Mouse (Mus musculus): ENCODE results near the gene Syngr1. TPM values are rescaled to one million over a fixed set of nuclear protein-coding genes. Genes with fewer than 3 reads are reported as not detected.

Gene Syngr1
- polyA plus RNA-seq, 1 experiment from 2014 or later: 18.7 TPM

DNA sequence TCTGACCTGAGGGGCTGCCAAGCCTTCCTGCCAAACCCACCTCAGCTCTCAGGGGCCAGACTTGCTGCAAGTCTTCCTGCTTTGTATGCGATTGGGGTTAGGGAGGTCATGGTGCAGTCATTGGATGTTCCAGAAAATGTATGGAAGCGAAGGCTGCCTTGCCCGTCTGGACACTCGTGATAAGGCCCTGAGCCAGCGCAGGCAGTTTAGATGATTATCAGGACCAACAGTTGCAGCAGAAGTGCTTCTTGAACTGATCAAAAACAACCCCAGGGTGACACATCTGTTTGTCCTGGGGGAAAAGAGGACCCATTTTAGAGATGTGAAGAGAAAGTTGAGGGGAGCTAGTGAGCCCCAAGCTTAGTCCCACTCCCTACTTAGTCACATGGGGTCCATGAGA, 39.6 kb downstream of the Syngr1 start:
- no peak overlapping the region for H3K4me3 ChIP-seq (replicated peaks)
- no peak overlapping the region for H3K27ac ChIP-seq
- H3K27me3 ChIP-seq (replicated peaks): no peaks in the 10 kb centered on the region
- no peak overlapping the region for H3K4me2 ChIP-seq (replicated peaks)
- no peaks in the 10 kb centered on the region for H3K9me3 ChIP-seq
- peaks cover 14% of the 10 kb centered on the region for H3K4me1 ChIP-seq (replicated peaks)
- ATAC-seq: no peak
- 64% methylated on average over 5 of the region's 5 CpGs for WGBS
- H3K36me3 ChIP-seq: no peaks in the 10 kb centered on the region
- H3K9ac ChIP-seq: no peak overlapping the region

- no peaks in the 10 kb centered on the region for H3K9me3 ChIP-seq
- ATAC-seq: no peak
- no peak overlapping the region for H3K4me2 ChIP-seq (replicated peaks)
- WGBS: 76% methylated on average over 6 of the region's 6 CpGs
- H3K4me3 ChIP-seq (replicated peaks): no peak overlapping the region
- H3K9ac ChIP-seq: no peak overlapping the region
- H3K4me1 ChIP-seq (replicated peaks): peaks cover 18% of the 10 kb centered on the region
- no peaks in the 10 kb centered on the region for H3K36me3 ChIP-seq
- H3K27me3 ChIP-seq (replicated peaks): no peaks in the 10 kb centered on the region
- no peak overlapping the region for H3K27ac ChIP-seq
Measured at GRCm38 (mm10) chr15:80131421-80131820, 40.3 kb downstream of the Syngr1 start.

DNA sequence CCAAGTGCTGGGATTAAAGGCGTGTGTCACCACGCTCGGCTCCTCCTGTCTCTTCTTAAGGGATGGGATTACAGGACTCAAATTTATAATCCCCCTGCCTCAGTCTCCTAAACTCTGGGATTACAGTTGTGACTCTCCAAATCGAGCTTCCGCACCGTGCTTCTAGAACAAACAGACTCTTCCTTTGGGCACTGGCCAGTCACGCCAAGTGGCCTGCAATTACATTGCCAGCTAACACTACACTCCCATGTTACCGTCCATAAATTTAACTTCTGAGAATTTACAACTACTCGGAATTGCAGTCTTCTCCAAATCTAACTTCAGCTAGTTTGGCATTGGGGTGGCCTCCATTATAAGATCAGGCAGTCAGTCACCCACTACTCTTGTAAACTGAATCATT, 41.3 kb downstream of the Syngr1 start:
- Histone ChIP-seq H3K27ac (peak overlapping the region; percentile 99; the same call in 1 of the 2 replicates), H3K4me2 (replicated peaks) (peak overlapping the region; percentile 87), H3K27me3 (replicated peaks) (no peaks in the 10 kb centered on the region), H3K36me3 (no peaks in the 10 kb centered on the region), H3K4me3 (replicated peaks) (peak overlapping the region; percentile 67), H3K9me3 (no peaks in the 10 kb centered on the region), H3K9ac (no peak overlapping the region), H3K4me1 (replicated peaks) (peaks cover 22% of the 10 kb centered on the region)
- ATAC-seq: no peak
- WGBS: 77% methylated on average over 9 of the region's 9 CpGs

GRCm38 (mm10) chr15:80132993-80133586, 42.0 kb downstream of the Syngr1 start, which contains the start of gene Tab1:
Tab1 (plus strand) TSS chr15:80133127.
- under 1% methylated on average over 59 of the region's 59 CpGs for WGBS
- peak; percentile 95 for ATAC-seq
- Histone ChIP-seq H3K9ac (peak within 1 kb of the TSS; percentile 84), H3K4me1 (replicated peaks) (peaks cover 28% of the 10 kb centered on the region), H3K4me2 (replicated peaks) (peak within 1 kb of the TSS; percentile 87), H3K4me3 (replicated peaks) (peak within 1 kb of the TSS; percentile 67), H3K27ac (peak within 1 kb of the TSS; percentile 99), H3K27me3 (replicated peaks) (no peaks in the 10 kb centered on the region), H3K36me3 (no peaks in the 10 kb centered on the region), H3K9me3 (no peaks in the 10 kb centered on the region)

GRCm38 (mm10) chr15:80133682-80134449, 42.7 kb downstream of the Syngr1 start:
- 9% methylated on average over 14 of the region's 14 CpGs for WGBS
- ATAC-seq: peak; percentile 31

GRCm38 (mm10) chr15:80134450-80134847, 43.3 kb downstream of the Syngr1 start:
- no peak for ATAC-seq
- Histone ChIP-seq H3K27me3 (replicated peaks) (no peaks in the 10 kb centered on the region), H3K36me3 (no peaks in the 10 kb centered on the region), H3K4me3 (replicated peaks) (peak overlapping the region; percentile 67), H3K27ac (peak overlapping the region; percentile 99), H3K9me3 (no peaks in the 10 kb centered on the region), H3K4me1 (replicated peaks) (peaks cover 30% of the 10 kb centered on the region), H3K9ac (peak overlapping the region; percentile 84), H3K4me2 (replicated peaks) (peak overlapping the region; percentile 87)
- 49% methylated on average over 9 of the region's 9 CpGs for WGBS

More at GRCm38 (mm10) chr15:80133682-80134449, 42.7 kb downstream of the Syngr1 start:
- peak overlapping the region; percentile 84 for H3K9ac ChIP-seq
- no peaks in the 10 kb centered on the region for H3K36me3 ChIP-seq
- peak overlapping the region; percentile 87 for H3K4me2 ChIP-seq (replicated peaks)
- H3K27me3 ChIP-seq (replicated peaks): no peaks in the 10 kb centered on the region
- peak overlapping the region; percentile 99 for H3K27ac ChIP-seq
- peak overlapping the region; percentile 67 for H3K4me3 ChIP-seq (replicated peaks)
- peaks cover 28% of the 10 kb centered on the region for H3K4me1 ChIP-seq (replicated peaks)
- H3K9me3 ChIP-seq: no peaks in the 10 kb centered on the region

- Histone ChIP-seq H3K4me2 (replicated peaks) (no peak overlapping the region), H3K27me3 (replicated peaks) (no peaks in the 10 kb centered on the region), H3K36me3 (no peaks in the 10 kb centered on the region), H3K27ac (no peak overlapping the region), H3K9ac (no peak overlapping the region), H3K4me1 (replicated peaks) (peaks cover 30% of the 10 kb centered on the region), H3K4me3 (replicated peaks) (no peak overlapping the region), H3K9me3 (no peaks in the 10 kb centered on the region)
- ATAC-seq: no peak
- WGBS: 78% methylated on average over 2 of the region's 2 CpGs
Measured at GRCm38 (mm10) chr15:80135499-80135898, 44.4 kb downstream of the Syngr1 start.

DNA sequence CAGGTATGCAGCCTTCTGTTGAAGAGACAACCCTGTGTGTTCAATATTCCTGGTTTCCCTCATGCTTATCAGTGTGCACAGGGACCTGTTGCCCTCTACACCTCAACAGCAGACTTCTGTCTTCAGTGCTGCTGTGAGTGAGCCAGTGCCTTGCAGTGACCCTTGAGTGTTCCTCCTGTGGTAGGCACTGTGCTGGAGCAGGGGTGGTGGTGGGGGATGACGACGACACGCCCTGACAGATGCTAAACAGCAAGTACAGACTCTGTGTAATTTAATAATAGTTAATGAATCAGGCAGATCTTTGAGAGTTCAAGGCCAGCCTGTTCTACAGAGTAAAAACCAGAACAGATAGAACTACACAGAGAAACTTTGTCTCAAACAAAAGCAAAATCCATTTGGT, 45.5 kb downstream of the Syngr1 start:
- Histone ChIP-seq H3K4me3 (replicated peaks) (no peak overlapping the region), H3K4me1 (replicated peaks) (peaks cover 30% of the 10 kb centered on the region), H3K27ac (0 out of 2 replicates have a peak overlapping the region, but pooled peaks have one; percentile 20), H3K27me3 (replicated peaks) (no peaks in the 10 kb centered on the region), H3K4me2 (replicated peaks) (no peak overlapping the region), H3K36me3 (0 out of 2 replicates have a peak, but pooled peaks cover 5% of the 10 kb centered on the region), H3K9me3 (no peaks in the 10 kb centered on the region), H3K9ac (no peak overlapping the region)
- ATAC-seq: no peak
- 92% methylated on average over 3 of the region's 3 CpGs for WGBS

DNA sequence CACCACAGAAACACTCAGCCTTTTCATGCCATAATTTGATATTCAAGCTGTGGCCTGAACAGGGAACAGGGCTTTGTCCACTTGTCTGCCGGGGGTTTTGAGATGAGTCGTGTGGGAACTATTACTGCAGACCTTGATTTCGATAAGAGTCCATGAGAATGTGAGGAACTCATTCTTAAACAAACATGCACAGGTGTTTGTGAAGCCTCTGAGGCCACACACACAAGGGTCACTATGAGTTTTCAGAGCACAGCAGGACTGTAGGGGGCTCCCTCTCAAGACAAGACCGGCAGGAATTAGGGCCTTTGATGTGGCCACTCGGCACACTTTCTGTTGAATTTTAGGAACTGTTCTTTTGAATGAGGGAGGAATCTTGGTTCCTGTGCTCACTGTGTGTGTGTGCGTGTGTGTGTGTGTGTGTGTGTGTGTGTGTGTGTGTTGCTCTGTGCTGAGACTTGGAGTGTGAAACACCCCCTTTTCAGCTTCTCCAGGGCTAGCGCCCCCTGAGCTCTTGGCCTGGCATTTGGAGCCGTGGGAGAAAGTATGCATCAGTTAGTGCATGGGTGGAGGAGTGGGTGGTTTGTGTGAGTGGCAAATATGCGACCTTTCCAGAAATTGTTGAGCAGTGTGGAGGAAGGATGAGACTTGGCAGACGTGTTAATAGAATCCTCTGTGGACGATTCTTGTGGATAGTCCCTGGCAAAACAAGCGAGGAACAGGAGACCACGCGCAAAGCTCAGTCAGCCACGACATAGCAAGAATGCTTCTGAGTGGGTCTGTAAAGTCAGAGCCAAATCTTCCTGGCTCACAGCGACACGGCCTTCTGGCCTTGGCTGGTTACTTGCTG, 47.0 kb downstream of the Syngr1 start:
- H3K4me3 ChIP-seq (replicated peaks): no peak overlapping the region
- ATAC-seq: no peak

GRCm38 (mm10) chr15:80140302-80140701, 49.2 kb downstream of the Syngr1 start:
- peaks cover 16% of the 10 kb centered on the region for H3K4me1 ChIP-seq (replicated peaks)
- no peak overlapping the region for H3K4me2 ChIP-seq (replicated peaks)
- H3K27ac ChIP-seq: peak overlapping the region; percentile 36; the same call in 1 of the 2 replicates
- H3K9ac ChIP-seq: no peak overlapping the region
- WGBS: 74% methylated on average over 2 of the region's 2 CpGs
- no peaks in the 10 kb centered on the region for H3K27me3 ChIP-seq (replicated peaks)
- ATAC-seq: no peak
- H3K36me3 ChIP-seq: 0 out of 2 replicates have a peak, but pooled peaks cover 16% of the 10 kb centered on the region
- H3K4me3 ChIP-seq (replicated peaks): no peak overlapping the region
- no peaks in the 10 kb centered on the region for H3K9me3 ChIP-seq

More for the DNA sequence above, 47.0 kb downstream of the Syngr1 start:
- Histone ChIP-seq H3K9me3 (no peaks in the 10 kb centered on the region), H3K4me1 (replicated peaks) (peaks cover 30% of the 10 kb centered on the region), H3K27ac (0 out of 2 replicates have a peak overlapping the region, but pooled peaks have one; percentile 27), H3K9ac (no peak overlapping the region), H3K4me2 (replicated peaks) (no peak overlapping the region), H3K36me3 (0 out of 2 replicates have a peak, but pooled peaks cover 11% of the 10 kb centered on the region), H3K27me3 (replicated peaks) (no peaks in the 10 kb centered on the region)
- 65% methylated on average over 17 of the region's 17 CpGs for WGBS

DNA sequence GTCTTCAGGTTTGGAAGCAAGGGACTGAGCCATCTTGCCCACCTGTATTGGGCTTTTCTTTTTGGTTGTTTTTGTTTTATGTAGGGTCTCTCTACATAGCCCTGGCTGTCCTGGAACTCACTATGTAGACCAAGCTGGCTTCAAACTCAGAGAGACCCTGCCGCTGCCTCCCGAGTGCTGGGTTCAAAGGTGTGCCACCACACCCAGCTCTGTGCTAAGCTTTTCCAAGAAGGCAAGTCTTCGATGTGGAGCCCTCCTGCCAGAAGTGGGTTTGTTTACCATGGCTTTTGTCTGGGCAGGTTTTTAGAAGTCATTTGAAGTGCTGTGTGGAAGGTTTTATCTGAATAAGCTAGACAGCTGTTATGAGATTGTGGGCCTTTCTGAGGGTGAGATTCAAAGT, 49.7 kb downstream of the Syngr1 start:
- H3K27me3 ChIP-seq (replicated peaks): no peaks in the 10 kb centered on the region
- H3K27ac ChIP-seq: peak overlapping the region; percentile 36; the same call in 1 of the 2 replicates
- peaks cover 16% of the 10 kb centered on the region for H3K4me1 ChIP-seq (replicated peaks)
- no peak overlapping the region for H3K4me3 ChIP-seq (replicated peaks)
- no peak overlapping the region for H3K9ac ChIP-seq
- H3K36me3 ChIP-seq: peaks cover 16% of the 10 kb centered on the region; the same call in 1 of the 2 replicates
- no peak for ATAC-seq
- H3K9me3 ChIP-seq: no peaks in the 10 kb centered on the region
- no peak overlapping the region for H3K4me2 ChIP-seq (replicated peaks)
- 68% methylated on average over 3 of the region's 3 CpGs for WGBS

DNA sequence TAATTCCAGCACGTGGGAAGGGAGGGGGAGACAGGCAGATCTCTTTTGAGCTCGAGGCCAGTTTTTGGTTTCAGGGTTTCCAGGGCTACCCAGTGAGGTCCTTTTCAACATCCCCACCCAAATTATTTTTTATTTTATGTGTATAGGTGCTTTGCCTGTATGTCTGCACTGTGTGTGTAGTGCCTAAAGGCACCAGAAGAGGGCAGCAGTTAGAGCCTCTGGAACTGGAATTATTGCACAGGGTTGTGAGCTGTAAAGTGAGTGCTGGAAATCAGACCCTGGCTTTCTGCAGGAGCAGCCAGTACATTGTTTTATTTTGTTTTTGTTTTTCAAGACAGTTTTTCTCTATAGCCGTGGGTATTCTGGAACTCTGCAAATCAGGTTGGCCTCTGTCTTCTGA, 51.0 kb downstream of the Syngr1 start:
- ATAC-seq: no peak
- Histone ChIP-seq H3K4me1 (replicated peaks) (peaks cover 9% of the 10 kb centered on the region), H3K9me3 (no peaks in the 10 kb centered on the region), H3K36me3 (peaks cover 16% of the 10 kb centered on the region; the same call in 1 of the 2 replicates), H3K27me3 (replicated peaks) (no peaks in the 10 kb centered on the region), H3K4me3 (replicated peaks) (no peak overlapping the region), H3K9ac (no peak overlapping the region), H3K27ac (no peak overlapping the region), H3K4me2 (replicated peaks) (no peak overlapping the region)
- 92% methylated on average over 3 of the region's 3 CpGs for WGBS
